Mouse (Mus musculus): ENCODE results near the gene Supt20.

DNA sequence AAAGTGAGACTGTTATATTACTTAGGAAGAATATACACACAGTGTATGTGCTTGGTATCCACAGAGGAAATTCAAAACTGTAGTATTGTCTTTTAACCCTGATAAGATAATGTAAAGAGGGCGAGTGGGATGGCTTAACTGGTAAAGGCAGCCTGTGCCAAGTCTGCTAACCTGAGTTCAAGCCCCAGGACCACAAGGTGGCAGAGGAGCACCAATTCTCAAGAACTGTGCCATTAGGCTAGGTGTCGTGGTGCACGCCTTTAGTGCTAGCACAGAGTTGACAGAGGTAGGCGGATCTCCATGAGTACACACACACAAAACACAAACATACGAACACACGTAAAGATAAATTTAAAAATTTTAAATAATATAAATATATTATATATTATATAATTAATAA is 23.0 kb upstream of the Supt20 start:
- TF ChIP-seq POLR2A (IDR thresholded peaks at IDR 0.05; ENCODE audit: extremely low read depth, insufficient read depth, low read length) (no peak), CTCF (IDR thresholded peaks at IDR 0.05; ENCODE audit: extremely low read depth, insufficient read depth, low read length) (no peak)
